Mouse (Mus musculus): ENCODE measurements around the gene Zfp605. TPM values are rescaled to one million over a fixed set of nuclear protein-coding genes. Genes with fewer than 3 reads are reported as not detected.

Zfp605 gene
- total and polyA plus RNA-seq, 3 experiments, result 4.7 to 5.2 TPM; not detected in 1

GRCm38 (mm10) chr5:110082961-110083360 lies 26.9 kb upstream of the Zfp605 start:
- TF ChIP-seq KAT2A (conservative IDR thresholded peaks at IDR 0.05; ENCODE audit: low read depth, low read length) (no peak), BHLHE40 (IDR thresholded peaks at IDR 0.05; ENCODE audit: borderline replicate concordance, low read depth, low read length) (no peak), TAL1 (IDR thresholded peaks at IDR 0.05; ENCODE audit: low read length) (no peak), UBTF (IDR thresholded peaks at IDR 0.05; ENCODE audit: borderline replicate concordance, insufficient read depth, low read depth, low read length) (no peak)
- Histone ChIP-seq H3K4me1 (ENCODE audit: control insufficient read depth in 1 of 2, insufficient read depth in 2 of 2, low read length in 2 of 2) (no peaks in the 10 kb centered on the region), H3K9me3 (replicated peaks; ENCODE audit: insufficient read depth, low read length) (no peaks in the 10 kb centered on the region), H3K79me2 (ENCODE audit: control insufficient read depth, insufficient read depth, low read length, poor library complexity) (no peaks in the 10 kb centered on the region), H3K9ac (ENCODE audit: control insufficient read depth, low read depth, low read length, poor library complexity, severe bottlenecking) (no peak overlapping the region), H3K36me3 (ENCODE audit: control insufficient read depth in 1 of 2, insufficient read depth in 2 of 2, low read length in 2 of 2) (peaks cover 0 to 8% of the 10 kb centered on the region in 2 experiments; a peak in 2 of 4 replicates), H3K27ac (ENCODE audit: control insufficient read depth, low read depth, low read length) (no peak overlapping the region), H3K4me3 (ENCODE audit: control insufficient read depth in 1 of 2, insufficient read depth in 1 of 2, low read depth in 2 of 2, low read length in 2 of 2) (no peak overlapping the region), H3K27me3 (ENCODE audit: control insufficient read depth in 1 of 2, insufficient read depth in 2 of 2, low read length in 2 of 2) (no peaks in the 10 kb centered on the region)
- DNase-seq (ENCODE audit: low read depth, low spot score), result no peak

GRCm38 (mm10) chr5:110086161-110086866 lies 23.6 kb upstream of the Zfp605 start:
- no peak overlapping the region for H3K9ac ChIP-seq (ENCODE audit: control insufficient read depth, low read depth, low read length, poor library complexity, severe bottlenecking)
- peak; percentile 55 for DNase-seq (ENCODE audit: low read depth, low spot score)

GRCm38 (mm10) chr5:110091546-110091945 lies 18.3 kb upstream of the Zfp605 start:
- Histone ChIP-seq H3K9me3 (replicated peaks; ENCODE audit: insufficient read depth, low read length) (no peaks in the 10 kb centered on the region), H3K9ac (ENCODE audit: control insufficient read depth, low read depth, low read length, poor library complexity, severe bottlenecking) (no peak overlapping the region), H3K4me3 (ENCODE audit: control insufficient read depth in 1 of 2, insufficient read depth in 1 of 2, low read depth in 2 of 2, low read length in 2 of 2) (no peak overlapping the region), H3K36me3 (ENCODE audit: control insufficient read depth in 1 of 2, insufficient read depth in 2 of 2, low read length in 2 of 2) (0 out of 4 replicates have a peak, but pooled peaks cover 0 to 2% of the 10 kb centered on the region in 2 experiments), H3K27me3 (ENCODE audit: control insufficient read depth in 1 of 2, insufficient read depth in 2 of 2, low read length in 2 of 2) (no peaks in the 10 kb centered on the region), H3K27ac (ENCODE audit: control insufficient read depth, low read depth, low read length) (no peak overlapping the region), H3K79me2 (ENCODE audit: control insufficient read depth, insufficient read depth, low read length, poor library complexity) (no peaks in the 10 kb centered on the region; the same call in 1 of the 2 replicates), H3K4me1 (ENCODE audit: control insufficient read depth in 1 of 2, insufficient read depth in 2 of 2, low read length in 2 of 2) (peaks cover 1 to 5% of the 10 kb centered on the region in 2 experiments; a peak in 1 of 4 replicates)
- no peak for DNase-seq (ENCODE audit: low read depth, low spot score)
- no peak for TF ChIP-seq POLR2AphosphoS2 (IDR thresholded peaks at IDR 0.05; ENCODE audit: low read length)
- no peak for TF ChIP-seq EP300 (IDR thresholded peaks at IDR 0.05; ENCODE audit: low read depth in 1 of 2, low read length in 2 of 2)
- TF ChIP-seq ETS1 (IDR thresholded peaks at IDR 0.05; ENCODE audit: low read depth, low read length), result no peak
- no peak for TF ChIP-seq USF2 (IDR thresholded peaks at IDR 0.05; ENCODE audit: borderline replicate concordance in 1 of 2, insufficient read depth in 1 of 2, low read depth in 1 of 2, low read length in 2 of 2)
- no peak for TF ChIP-seq E2F4 (IDR thresholded peaks at IDR 0.05; ENCODE audit: borderline replicate concordance, low read depth, low read length)
- TF ChIP-seq ZKSCAN1 (IDR thresholded peaks at IDR 0.05; ENCODE audit: low read depth, low read length), result no peak
- TF ChIP-seq NRF1 (IDR thresholded peaks at IDR 0.05; ENCODE audit: insufficient read depth, low read depth, low read length, poor library complexity, severe bottlenecking), result no peak
- no peak for TF ChIP-seq ZC3H11A (IDR thresholded peaks at IDR 0.05; ENCODE audit: low read depth, low read length)
- no peak for TF ChIP-seq MYC (IDR thresholded peaks at IDR 0.05; ENCODE audit: low read depth, low read length)
- no peak for TF ChIP-seq GATA1 (IDR thresholded peaks at IDR 0.05; ENCODE audit: low read depth, low read length)
- TF ChIP-seq SMC3 (IDR thresholded peaks at IDR 0.05; ENCODE audit: low read depth, low read length), result no peak
- TF ChIP-seq ELF1 (IDR thresholded peaks at IDR 0.05; ENCODE audit: low read depth, low read length), result no peak
- no peak for TF ChIP-seq JUND (IDR thresholded peaks at IDR 0.05; ENCODE audit: low read depth, low read length)
- no peak for TF ChIP-seq TCF12 (IDR thresholded peaks at IDR 0.05; ENCODE audit: low read depth, low read length)
- TF ChIP-seq RCOR1 (IDR thresholded peaks at IDR 0.05; ENCODE audit: low read depth, low read length), result no peak
- TF ChIP-seq MAZ (IDR thresholded peaks at IDR 0.05; ENCODE audit: low read depth, low read length), result no peak
- TF ChIP-seq MAX (IDR thresholded peaks at IDR 0.05; ENCODE audit: low read length), result no peak

More at GRCm38 (mm10) chr5:110086161-110086866, 23.6 kb upstream of the Zfp605 start:
- no peaks in the 10 kb centered on the region for H3K27me3 ChIP-seq (ENCODE audit: control insufficient read depth in 1 of 2, insufficient read depth in 2 of 2, low read length in 2 of 2)
- TF ChIP-seq TCF12 (IDR thresholded peaks at IDR 0.05; ENCODE audit: low read depth, low read length) (no peak), MEF2A (IDR thresholded peaks at IDR 0.05; ENCODE audit: extremely low read depth, insufficient replicate concordance, low read depth, low read length, poor library complexity, severe bottlenecking) (no peak)
- no peaks in the 10 kb centered on the region for H3K9me3 ChIP-seq (replicated peaks; ENCODE audit: insufficient read depth, low read length)
- no peak overlapping the region for H3K27ac ChIP-seq (ENCODE audit: control insufficient read depth, low read depth, low read length)
- no peaks in the 10 kb centered on the region for H3K36me3 ChIP-seq (ENCODE audit: control insufficient read depth in 1 of 2, insufficient read depth in 2 of 2, low read length in 2 of 2)
- H3K79me2 ChIP-seq (ENCODE audit: control insufficient read depth, insufficient read depth, low read length, poor library complexity), result no peaks in the 10 kb centered on the region
- H3K4me3 ChIP-seq (ENCODE audit: control insufficient read depth in 1 of 2, insufficient read depth in 1 of 2, low read depth in 2 of 2, low read length in 2 of 2), result peak overlapping the region in 1 of 2 experiments; percentile 39; a peak in 2 of 4 replicates
- no peaks in the 10 kb centered on the region for H3K4me1 ChIP-seq (ENCODE audit: control insufficient read depth in 1 of 2, insufficient read depth in 2 of 2, low read length in 2 of 2)

All from MEL (cell line).